Mouse (Mus musculus): ENCODE data around the gene Hpca. TPM values are rescaled to one million over a fixed set of nuclear protein-coding genes. Genes with fewer than 3 reads are reported as not detected.
A peak's percentile ranks its signal among the peaks of the same experiment; 100 is the strongest.

Hpca gene
- 0.88 and 1.5 TPM in 2 replicates for polyA plus RNA-seq (2011; ENCODE audit: insufficient read depth, insufficient read length, low read depth, missing spikeins)

DNA sequence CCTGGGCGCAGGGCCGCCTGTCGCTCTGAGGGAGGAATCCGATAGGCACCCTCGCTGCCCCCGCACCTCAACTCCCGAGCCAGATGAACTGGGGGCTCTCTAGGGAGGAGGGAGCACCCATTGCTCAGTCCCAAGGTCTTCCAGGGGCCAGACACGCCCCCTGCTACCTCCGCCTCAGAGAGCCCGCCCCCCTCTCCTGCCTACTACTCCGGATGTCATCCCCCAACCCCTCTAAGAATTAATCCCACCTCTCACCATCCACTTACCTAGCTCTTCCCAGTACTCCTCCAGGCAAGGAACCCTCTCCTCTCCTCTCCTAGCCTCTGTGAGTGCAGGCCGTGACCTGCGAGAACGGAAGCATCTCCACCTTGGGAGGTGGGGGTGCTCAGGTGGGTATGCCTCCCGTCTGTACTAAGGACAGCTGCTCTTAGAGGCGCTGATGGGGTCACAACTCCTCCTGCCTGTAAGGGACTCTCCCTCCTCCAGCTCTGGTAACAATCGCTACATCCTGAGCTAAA lies at the start of gene Hpca:
Gene Hpca, minus strand, starts transcription at position 468 of the 518 bp plus-strand sequence.
- peak within 1 kb of the TSS; percentile 53 for H3K4me3 ChIP-seq (ENCODE audit: low read depth, low read length)
- peak within 1 kb of the TSS; percentile 42 for H3K9ac ChIP-seq (ENCODE audit: low read depth, poor library complexity, severe bottlenecking)
- no peak within 1 kb of the TSS for H3K27ac ChIP-seq (ENCODE audit: insufficient read depth, low read length)
- no peaks in the 10 kb centered on the region for H3K27me3 ChIP-seq (ENCODE audit: control insufficient read depth, insufficient read depth, low read length, poor library complexity, severe bottlenecking)
- H3K36me3 ChIP-seq (ENCODE audit: control insufficient read depth, insufficient read depth, low read length, poor library complexity, severe bottlenecking), result no peaks in the 10 kb centered on the region
- no peaks in the 10 kb centered on the region for H3K9me3 ChIP-seq (replicated peaks; ENCODE audit: control insufficient read depth, insufficient read depth, low read length, poor library complexity, severe bottlenecking)
- H3K4me1 ChIP-seq (ENCODE audit: control insufficient read depth, insufficient read depth, low read length), result peaks cover 2% of the 10 kb centered on the region
- TF ChIP-seq CTCF (IDR thresholded peaks at IDR 0.05; ENCODE audit: low read depth, low read length) (no peak), POLR2A (IDR thresholded peaks at IDR 0.05; ENCODE audit: insufficient read depth, low read length) (no peak), EP300 (IDR thresholded peaks at IDR 0.05; ENCODE audit: insufficient read depth, low read depth, low read length) (no peak)

DNA sequence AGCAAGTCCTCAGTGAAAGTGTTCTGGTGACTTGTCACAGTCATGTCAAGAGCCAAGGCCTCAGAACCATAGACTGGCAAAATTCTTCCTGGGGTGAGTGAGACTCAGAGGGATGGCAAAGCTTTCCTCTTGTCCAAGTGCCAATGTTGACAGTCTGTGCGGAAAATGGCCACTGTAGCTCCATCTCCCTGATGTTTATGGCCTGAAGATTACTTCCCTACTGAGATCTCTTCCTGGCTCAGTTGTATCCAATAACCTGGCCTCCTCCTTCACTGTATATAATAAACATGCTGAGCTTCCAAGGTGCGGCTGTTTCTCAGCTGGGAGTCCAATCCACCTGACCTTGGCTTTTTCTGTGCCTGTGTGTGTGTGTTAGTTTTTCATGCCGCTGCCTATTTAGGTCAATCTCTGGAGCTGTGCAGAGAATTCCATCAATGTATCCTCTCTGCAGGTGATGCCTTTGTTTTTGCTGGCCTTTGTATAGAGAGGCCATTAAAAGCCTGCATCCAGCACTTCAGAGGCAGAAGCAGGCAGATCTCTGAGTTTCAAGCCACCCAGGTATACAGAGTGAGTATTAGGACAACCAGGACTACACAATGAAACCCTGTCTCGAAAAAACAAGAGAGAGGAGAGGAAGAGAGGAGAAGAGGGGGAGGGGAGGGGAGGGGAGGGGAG lies 39.9 kb upstream of the Hpca start:
- TF ChIP-seq POLR2A (IDR thresholded peaks at IDR 0.05; ENCODE audit: insufficient read depth, low read length), result no peak
- TF ChIP-seq CTCF (IDR thresholded peaks at IDR 0.05; ENCODE audit: low read depth, low read length), result no peak
- Histone ChIP-seq H3K36me3 (ENCODE audit: control insufficient read depth, insufficient read depth, low read length, poor library complexity, severe bottlenecking) (peaks cover 10% of the 10 kb centered on the region), H3K4me3 (ENCODE audit: low read depth, low read length) (no peak overlapping the region), H3K27ac (ENCODE audit: insufficient read depth, low read length) (peak overlapping the region; percentile 51), H3K9ac (ENCODE audit: low read depth, poor library complexity, severe bottlenecking) (no peak overlapping the region), H3K4me1 (ENCODE audit: control insufficient read depth, insufficient read depth, low read length) (no peaks in the 10 kb centered on the region), H3K27me3 (ENCODE audit: control insufficient read depth, insufficient read depth, low read length, poor library complexity, severe bottlenecking) (no peaks in the 10 kb centered on the region), H3K9me3 (replicated peaks; ENCODE audit: control insufficient read depth, insufficient read depth, low read length, poor library complexity, severe bottlenecking) (0 out of 2 replicates have a peak, but pooled peaks cover 2% of the 10 kb centered on the region)

DNA sequence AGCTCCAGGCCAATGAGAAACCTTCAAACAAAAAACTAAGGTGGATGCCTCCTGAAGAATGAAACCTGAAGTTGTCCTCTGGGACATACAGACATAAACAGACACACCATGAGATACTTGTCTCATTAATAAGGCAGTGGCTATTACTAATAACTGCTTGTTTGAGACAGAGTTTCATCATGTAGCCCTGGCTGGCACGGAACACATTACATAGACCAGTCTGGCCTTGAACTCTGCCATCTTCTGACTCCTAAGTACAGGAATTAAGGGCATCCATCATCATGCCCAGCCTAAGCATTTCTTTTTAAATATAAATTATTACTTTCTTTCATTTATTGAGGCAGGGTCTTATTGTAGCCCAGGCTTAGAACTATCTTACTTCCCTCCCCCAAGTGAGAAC lies 39.2 kb upstream of the Hpca start:
- Histone ChIP-seq H3K9ac (ENCODE audit: low read depth, poor library complexity, severe bottlenecking) (no peak overlapping the region), H3K9me3 (replicated peaks; ENCODE audit: control insufficient read depth, insufficient read depth, low read length, poor library complexity, severe bottlenecking) (0 out of 2 replicates have a peak, but pooled peaks cover 2% of the 10 kb centered on the region), H3K27ac (ENCODE audit: insufficient read depth, low read length) (no peak overlapping the region), H3K4me1 (ENCODE audit: control insufficient read depth, insufficient read depth, low read length) (no peaks in the 10 kb centered on the region), H3K27me3 (ENCODE audit: control insufficient read depth, insufficient read depth, low read length, poor library complexity, severe bottlenecking) (no peaks in the 10 kb centered on the region), H3K4me3 (ENCODE audit: low read depth, low read length) (no peak overlapping the region), H3K36me3 (ENCODE audit: control insufficient read depth, insufficient read depth, low read length, poor library complexity, severe bottlenecking) (peaks cover 10% of the 10 kb centered on the region)
- no peak for TF ChIP-seq POLR2A (IDR thresholded peaks at IDR 0.05; ENCODE audit: insufficient read depth, low read length)
- TF ChIP-seq EP300 (IDR thresholded peaks at IDR 0.05; ENCODE audit: insufficient read depth, low read depth, low read length), result no peak
- TF ChIP-seq CTCF (IDR thresholded peaks at IDR 0.05; ENCODE audit: low read depth, low read length), result no peak

DNA sequence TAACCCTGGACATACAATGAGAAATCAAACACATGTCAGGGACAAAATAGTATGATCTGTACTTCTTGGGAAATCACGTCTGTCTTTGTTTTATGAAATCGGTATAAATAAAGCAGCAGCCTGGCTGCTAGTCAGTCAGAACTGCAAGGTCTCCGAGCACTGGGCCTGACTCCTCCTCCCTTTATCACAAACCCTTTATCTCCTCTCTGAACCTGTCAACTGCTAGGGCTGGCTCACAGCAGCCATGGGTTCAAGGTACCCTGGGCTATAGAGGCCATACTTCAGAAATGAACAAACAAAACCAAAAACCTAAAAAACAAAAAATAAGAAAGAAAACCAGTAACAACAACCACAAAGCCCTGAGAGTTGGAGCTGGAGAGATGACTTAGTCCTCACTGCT lies 36.7 kb upstream of the Hpca start:
- Histone ChIP-seq H3K9me3 (replicated peaks; ENCODE audit: control insufficient read depth, insufficient read depth, low read length, poor library complexity, severe bottlenecking) (no peaks in the 10 kb centered on the region), H3K36me3 (ENCODE audit: control insufficient read depth, insufficient read depth, low read length, poor library complexity, severe bottlenecking) (0 out of 2 replicates have a peak, but pooled peaks cover 5% of the 10 kb centered on the region), H3K4me3 (ENCODE audit: low read depth, low read length) (no peak overlapping the region), H3K4me1 (ENCODE audit: control insufficient read depth, insufficient read depth, low read length) (no peaks in the 10 kb centered on the region), H3K9ac (ENCODE audit: low read depth, poor library complexity, severe bottlenecking) (no peak overlapping the region), H3K27ac (ENCODE audit: insufficient read depth, low read length) (no peak overlapping the region), H3K27me3 (ENCODE audit: control insufficient read depth, insufficient read depth, low read length, poor library complexity, severe bottlenecking) (no peaks in the 10 kb centered on the region)
- TF ChIP-seq EP300 (IDR thresholded peaks at IDR 0.05; ENCODE audit: insufficient read depth, low read depth, low read length), result no peak
- TF ChIP-seq CTCF (IDR thresholded peaks at IDR 0.05; ENCODE audit: low read depth, low read length), result no peak
- TF ChIP-seq POLR2A (IDR thresholded peaks at IDR 0.05; ENCODE audit: insufficient read depth, low read length), result no peak

DNA sequence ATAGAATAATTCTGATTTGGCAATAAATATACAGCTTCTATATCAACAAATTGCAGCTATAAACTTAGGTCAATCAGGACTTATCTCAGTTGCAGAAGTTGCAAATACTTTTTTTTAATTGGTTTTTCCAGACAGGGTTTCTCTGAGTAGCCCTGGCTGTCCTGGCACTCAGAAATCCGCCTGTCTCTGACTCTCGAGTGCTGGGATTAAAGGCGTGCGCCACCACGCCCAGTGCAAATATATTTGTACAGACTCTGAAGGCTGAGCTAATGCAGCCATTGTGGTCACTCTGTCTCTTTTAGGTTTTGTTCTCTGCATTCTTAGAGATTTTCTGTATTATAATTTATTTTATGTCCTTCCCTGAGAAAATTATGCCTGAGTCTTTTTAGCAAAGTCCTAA lies 35.7 kb upstream of the Hpca start:
- Histone ChIP-seq H3K4me1 (ENCODE audit: control insufficient read depth, insufficient read depth, low read length) (no peaks in the 10 kb centered on the region), H3K27ac (ENCODE audit: insufficient read depth, low read length) (no peak overlapping the region), H3K4me3 (ENCODE audit: low read depth, low read length) (no peak overlapping the region), H3K9ac (ENCODE audit: low read depth, poor library complexity, severe bottlenecking) (no peak overlapping the region), H3K27me3 (ENCODE audit: control insufficient read depth, insufficient read depth, low read length, poor library complexity, severe bottlenecking) (no peaks in the 10 kb centered on the region), H3K36me3 (ENCODE audit: control insufficient read depth, insufficient read depth, low read length, poor library complexity, severe bottlenecking) (0 out of 2 replicates have a peak, but pooled peaks cover 5% of the 10 kb centered on the region), H3K9me3 (replicated peaks; ENCODE audit: control insufficient read depth, insufficient read depth, low read length, poor library complexity, severe bottlenecking) (no peaks in the 10 kb centered on the region)
- TF ChIP-seq POLR2A (IDR thresholded peaks at IDR 0.05; ENCODE audit: insufficient read depth, low read length) (no peak), EP300 (IDR thresholded peaks at IDR 0.05; ENCODE audit: insufficient read depth, low read depth, low read length) (no peak), CTCF (IDR thresholded peaks at IDR 0.05; ENCODE audit: low read depth, low read length) (no peak)

DNA sequence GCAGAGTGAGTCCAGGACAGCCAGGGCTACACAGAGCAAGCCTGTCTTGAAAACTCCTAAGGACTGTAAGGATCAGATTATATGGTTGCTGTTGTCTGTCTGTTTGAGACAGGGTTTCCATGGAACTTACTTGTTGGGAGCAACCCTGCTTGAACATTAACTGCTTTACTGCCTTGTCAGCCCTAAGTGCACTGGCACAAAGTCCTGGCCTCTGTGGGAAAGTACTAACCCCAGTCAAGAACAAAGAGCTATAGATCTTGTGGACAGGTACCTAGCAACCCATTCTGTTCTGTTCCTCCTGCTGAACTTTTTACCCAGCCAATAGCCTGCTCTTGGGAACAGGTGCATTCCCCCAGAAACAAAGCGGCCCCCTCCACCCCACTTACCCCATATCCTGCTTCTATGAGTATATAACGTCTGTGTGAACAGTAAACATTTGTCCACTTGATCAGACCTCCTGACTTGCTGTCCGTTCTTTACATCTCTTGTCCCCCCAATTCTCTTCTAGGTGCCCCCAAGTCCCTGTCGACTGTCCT lies 29.5 kb upstream of the Hpca start:
- H3K27ac ChIP-seq (ENCODE audit: insufficient read depth, low read length), result no peak overlapping the region
- H3K36me3 ChIP-seq (ENCODE audit: control insufficient read depth, insufficient read depth, low read length, poor library complexity, severe bottlenecking), result peaks cover 10% of the 10 kb centered on the region
- no peak for TF ChIP-seq POLR2A (IDR thresholded peaks at IDR 0.05; ENCODE audit: insufficient read depth, low read length)
- no peak for TF ChIP-seq CTCF (IDR thresholded peaks at IDR 0.05; ENCODE audit: low read depth, low read length)
- TF ChIP-seq EP300 (IDR thresholded peaks at IDR 0.05; ENCODE audit: insufficient read depth, low read depth, low read length), result no peak
- H3K9ac ChIP-seq (ENCODE audit: low read depth, poor library complexity, severe bottlenecking), result no peak overlapping the region
- no peak overlapping the region for H3K4me3 ChIP-seq (ENCODE audit: low read depth, low read length)
- no peaks in the 10 kb centered on the region for H3K9me3 ChIP-seq (replicated peaks; ENCODE audit: control insufficient read depth, insufficient read depth, low read length, poor library complexity, severe bottlenecking)
- H3K4me1 ChIP-seq (ENCODE audit: control insufficient read depth, insufficient read depth, low read length), result no peaks in the 10 kb centered on the region
- H3K27me3 ChIP-seq (ENCODE audit: control insufficient read depth, insufficient read depth, low read length, poor library complexity, severe bottlenecking), result no peaks in the 10 kb centered on the region
